Mouse (Mus musculus) megakaryocyte, embryonic 14.5 days (primary cell): ENCODE data around the gene Lgals8. TPM values are rescaled to one million over a fixed set of nuclear protein-coding genes. Genes with fewer than 3 reads are reported as not detected.

Experiments used
- H3K27me3 ChIP-seq: replicated peaks from 2 replicates; pipeline ENCODE3; 2012; ENCODE audit warnings: inconsistent platforms
- H3K36me3 ChIP-seq: replicated peaks from 2 replicates; pipeline ENCODE3; 2012; ENCODE audit warnings: low read length, inconsistent platforms, mixed read lengths
- H3K4me1 ChIP-seq: 2 replicates; pipeline ENCODE4 v1.6.1; 2012; ENCODE audit warnings: inconsistent platforms
- H3K4me3 ChIP-seq: replicated peaks from 2 replicates; pipeline ENCODE3; 2012; ENCODE audit warnings: moderate library complexity, mild to moderate bottlenecking, inconsistent platforms
- H3K9me3 ChIP-seq: 2 replicates; pipeline ENCODE4 v1.6.1; 2012; ENCODE audit warnings: inconsistent platforms
- FLI1 ChIP-seq: IDR thresholded peaks from 2 replicates; pipeline ENCODE4 v1.6.1; 2012; ENCODE audit warnings: low read length, inconsistent platforms, mixed read lengths
- GATA1 ChIP-seq: IDR thresholded peaks from 3 replicates; pipeline ENCODE4 v1.6.1; 2012; ENCODE audit warnings: mixed read lengths, low read length, inconsistent platforms, borderline replicate concordance
- polyA plus RNA-seq: library from polyadenylated mRNA; stranded (reverse); fragments of >175 nt; gene quantifications from 2 replicates; pipeline ENCODE4 v1.2.3, GENCODE M21; 2012; ENCODE audit warnings: low replicate concordance; ENCODE audit not compliant: insufficient read depth

The Lgals8 gene
- polyA plus RNA-seq, result 4.5 TPM in 1 of 2 replicates, not detected in the other

DNA sequence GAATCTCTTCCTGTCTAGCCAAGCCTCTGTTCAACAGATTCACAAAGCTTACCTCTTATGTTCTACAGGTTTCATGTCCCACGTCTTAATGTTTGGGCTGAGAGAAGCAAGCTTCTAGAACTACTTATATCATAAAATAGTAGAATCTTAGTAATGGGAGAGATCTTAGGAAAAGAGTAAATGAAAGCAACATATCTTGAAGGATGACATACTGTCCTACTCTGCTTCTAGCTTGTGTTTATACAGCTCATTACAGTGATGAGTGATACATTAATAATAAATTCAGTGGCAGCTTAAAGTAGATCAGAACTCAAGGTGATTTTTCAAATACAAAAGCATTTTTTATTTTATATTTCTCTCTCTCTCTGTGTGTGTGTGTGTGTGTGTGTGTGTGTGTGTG is at the start of gene Lgals8:
Lgals8 (minus strand) TSS at position 101 of the 400 bp plus-strand sequence.
- Histone ChIP-seq H3K4me1 (peaks cover 27% of the 10 kb centered on the region), H3K36me3 (peaks cover 1% of the 10 kb centered on the region), H3K9me3 (no peaks in the 10 kb centered on the region), H3K27me3 (no peaks in the 10 kb centered on the region), H3K4me3 (no peak within 1 kb of the TSS)
- no peak for TF ChIP-seq FLI1
- TF ChIP-seq GATA1, result no peak

DNA sequence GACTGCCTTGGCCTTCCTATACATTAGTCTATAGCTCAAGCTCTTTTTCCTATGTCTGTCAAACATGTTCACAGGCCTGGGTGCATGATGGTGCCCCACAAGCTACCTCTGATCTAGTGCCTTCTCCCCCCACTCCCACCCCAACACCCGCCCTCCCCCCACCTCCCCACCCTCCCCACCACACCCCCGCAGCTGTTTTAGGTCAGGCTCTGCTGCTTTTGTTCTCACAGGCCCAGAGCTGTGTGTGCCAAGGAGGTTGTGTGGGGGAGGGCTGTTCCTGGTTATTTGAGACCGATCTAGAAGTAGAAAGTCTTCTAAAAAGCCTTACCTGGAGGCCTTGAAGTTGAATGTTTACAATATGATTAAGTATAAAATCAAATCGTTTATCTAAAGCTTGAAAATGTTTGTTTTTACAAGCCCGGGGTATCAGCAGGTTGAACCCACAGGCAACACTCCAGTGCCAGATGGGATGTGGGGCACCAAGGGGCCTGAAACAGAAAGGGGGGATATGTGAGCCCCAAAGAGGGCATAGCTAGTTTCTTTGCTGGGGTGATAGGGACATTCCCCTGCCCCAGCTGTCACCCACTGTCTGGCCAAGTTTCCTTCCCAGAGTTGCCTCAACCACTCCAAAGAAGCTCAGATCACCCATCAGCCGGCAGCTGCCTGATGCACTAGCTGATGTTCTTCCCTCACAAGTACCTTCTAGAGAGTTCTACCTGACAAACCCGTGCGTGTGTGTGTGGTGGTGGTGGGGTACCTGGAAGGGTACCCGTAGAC is 46.6 kb upstream of the Lgals8 start:
- TF ChIP-seq GATA1 (no peak), FLI1 (no peak)
- Histone ChIP-seq H3K36me3 (no peaks in the 10 kb centered on the region), H3K27me3 (peaks cover 4% of the 10 kb centered on the region), H3K4me3 (no peak overlapping the region), H3K9me3 (peaks cover 3% of the 10 kb centered on the region; the same call in 1 of the 2 replicates), H3K4me1 (peaks cover 19% of the 10 kb centered on the region)

DNA sequence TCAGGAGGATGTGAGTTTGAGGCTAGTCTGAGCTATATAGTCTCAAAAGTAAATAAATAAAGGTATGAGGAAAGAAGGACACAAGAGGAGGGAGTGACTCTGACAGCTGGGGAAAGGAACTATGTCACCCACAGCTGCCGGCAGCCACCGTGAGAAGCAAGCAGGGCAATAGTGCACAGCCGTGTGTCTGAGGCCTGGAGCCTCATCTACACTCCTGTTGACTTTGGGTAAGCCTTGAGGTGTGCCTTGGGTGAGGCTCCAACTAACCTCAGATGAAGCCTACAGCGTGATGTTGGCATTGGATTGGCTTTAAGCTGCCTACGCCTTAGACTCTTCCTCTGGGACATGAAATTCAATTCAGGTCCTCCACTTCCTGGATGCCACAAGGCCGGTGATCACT is 45.3 kb upstream of the Lgals8 start:
- H3K27me3 ChIP-seq, result no peaks in the 10 kb centered on the region
- H3K9me3 ChIP-seq, result peaks cover 3% of the 10 kb centered on the region; the same call in 1 of the 2 replicates
- TF ChIP-seq FLI1 (no peak), GATA1 (no peak)
- no peak overlapping the region for H3K4me3 ChIP-seq
- H3K4me1 ChIP-seq, result peaks cover 30% of the 10 kb centered on the region
- H3K36me3 ChIP-seq, result no peaks in the 10 kb centered on the region

DNA sequence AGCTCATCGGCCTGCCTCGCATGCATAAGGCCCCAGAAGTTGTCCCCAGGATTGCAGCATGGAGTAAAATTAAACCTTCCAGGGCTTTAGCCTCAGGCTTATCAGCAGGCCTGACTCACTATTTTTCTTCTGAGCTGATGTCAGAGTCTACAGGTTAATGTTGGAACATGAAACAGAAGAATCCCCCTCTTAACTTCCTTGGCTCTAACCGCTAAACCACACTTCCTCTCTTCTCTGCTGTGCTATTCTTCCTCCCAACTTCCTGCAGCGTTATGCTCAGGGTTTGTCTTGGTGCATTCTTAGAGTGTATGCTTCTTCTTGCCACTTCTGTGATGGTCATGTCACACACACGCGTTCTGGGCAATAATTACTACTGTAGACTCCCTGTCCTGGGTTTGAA is 42.7 kb upstream of the Lgals8 start:
- Histone ChIP-seq H3K4me1 (peaks cover 46% of the 10 kb centered on the region), H3K9me3 (no peaks in the 10 kb centered on the region), H3K27me3 (no peaks in the 10 kb centered on the region), H3K4me3 (no peak overlapping the region), H3K36me3 (no peaks in the 10 kb centered on the region)
- TF ChIP-seq GATA1 (no peak), FLI1 (no peak)

DNA sequence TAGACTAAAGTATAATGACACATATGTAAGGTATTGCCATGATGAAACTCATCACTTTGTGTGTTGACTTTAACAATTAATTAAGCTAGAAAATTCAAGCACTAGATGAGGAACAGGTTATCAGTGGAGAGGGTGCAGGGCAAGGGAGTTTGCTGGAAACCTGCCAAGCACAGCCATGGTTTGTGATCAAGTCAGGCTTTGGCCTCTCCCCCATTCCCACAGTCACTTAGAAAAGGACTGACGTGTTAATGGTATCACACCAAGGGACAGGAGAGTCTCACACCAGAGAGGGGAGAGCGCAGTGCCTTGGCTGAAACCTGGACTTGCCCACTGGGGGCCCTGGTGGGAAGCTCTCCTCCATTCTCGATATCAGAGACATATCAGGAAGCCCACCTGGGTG is 40.6 kb upstream of the Lgals8 start:
- no peak for TF ChIP-seq FLI1
- Histone ChIP-seq H3K36me3 (no peaks in the 10 kb centered on the region), H3K27me3 (no peaks in the 10 kb centered on the region), H3K4me3 (no peak overlapping the region), H3K4me1 (peaks cover 49% of the 10 kb centered on the region), H3K9me3 (no peaks in the 10 kb centered on the region)

DNA sequence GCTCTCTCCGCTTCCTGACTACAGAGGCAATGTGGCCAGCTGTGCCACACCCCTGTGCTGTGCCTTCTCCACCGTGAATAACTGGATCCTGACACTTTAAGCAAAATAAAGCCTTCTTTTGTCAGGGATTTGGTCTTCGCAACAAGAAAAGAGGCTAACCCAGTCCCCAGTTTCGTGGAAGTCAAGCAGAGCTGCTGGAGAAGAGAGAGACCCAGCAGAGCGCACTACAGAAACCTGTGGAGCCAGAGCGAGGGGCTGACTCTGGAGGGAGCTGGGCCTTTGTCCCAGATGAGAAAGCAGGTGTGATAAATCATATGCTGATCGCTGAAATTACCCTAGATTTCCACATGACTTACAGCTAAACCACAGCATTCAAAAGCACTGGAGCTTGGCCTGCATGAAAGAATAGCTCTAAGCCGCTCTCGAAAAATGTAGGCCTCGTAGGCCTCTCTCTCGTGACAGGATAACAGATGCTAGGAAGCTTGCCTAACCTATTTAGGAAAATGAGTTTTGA is 38.6 kb upstream of the Lgals8 start:
- Histone ChIP-seq H3K27me3 (peaks cover 2% of the 10 kb centered on the region), H3K4me1 (peaks cover 48% of the 10 kb centered on the region), H3K4me3 (no peak overlapping the region), H3K9me3 (no peaks in the 10 kb centered on the region), H3K36me3 (no peaks in the 10 kb centered on the region)
- no peak for TF ChIP-seq FLI1
- no peak for TF ChIP-seq GATA1

DNA sequence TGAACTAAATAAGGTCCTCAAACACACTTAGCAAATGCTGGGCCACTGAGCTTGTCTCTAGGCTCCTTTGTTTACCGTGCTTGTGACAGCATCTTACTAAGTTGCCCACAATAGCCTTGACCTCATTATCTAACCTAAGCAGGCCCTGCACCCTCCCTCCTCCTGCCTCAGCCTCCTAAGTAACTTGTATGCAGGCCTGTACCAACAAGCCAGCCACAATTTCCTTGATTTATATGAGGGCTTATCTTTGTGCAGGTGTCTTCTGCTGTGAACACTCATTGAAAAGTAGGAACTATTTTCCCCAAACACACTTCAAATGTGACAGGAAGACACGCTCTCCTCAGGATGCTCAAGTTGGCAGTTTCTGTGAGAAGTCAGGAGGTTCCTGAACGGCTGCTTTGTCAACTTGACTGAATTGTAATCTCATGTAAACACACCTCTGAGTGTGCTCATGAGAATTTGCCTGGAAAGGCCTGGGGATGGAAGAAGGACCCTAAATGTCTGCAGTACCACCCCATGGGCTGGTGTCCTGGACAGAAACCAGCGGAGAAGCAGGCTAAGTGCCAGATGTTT is 38.0 kb upstream of the Lgals8 start:
- Histone ChIP-seq H3K4me1 (peaks cover 43% of the 10 kb centered on the region), H3K4me3 (no peak overlapping the region), H3K27me3 (peaks cover 2% of the 10 kb centered on the region), H3K9me3 (no peaks in the 10 kb centered on the region), H3K36me3 (no peaks in the 10 kb centered on the region)
- TF ChIP-seq FLI1, result no peak
- no peak for TF ChIP-seq GATA1

DNA sequence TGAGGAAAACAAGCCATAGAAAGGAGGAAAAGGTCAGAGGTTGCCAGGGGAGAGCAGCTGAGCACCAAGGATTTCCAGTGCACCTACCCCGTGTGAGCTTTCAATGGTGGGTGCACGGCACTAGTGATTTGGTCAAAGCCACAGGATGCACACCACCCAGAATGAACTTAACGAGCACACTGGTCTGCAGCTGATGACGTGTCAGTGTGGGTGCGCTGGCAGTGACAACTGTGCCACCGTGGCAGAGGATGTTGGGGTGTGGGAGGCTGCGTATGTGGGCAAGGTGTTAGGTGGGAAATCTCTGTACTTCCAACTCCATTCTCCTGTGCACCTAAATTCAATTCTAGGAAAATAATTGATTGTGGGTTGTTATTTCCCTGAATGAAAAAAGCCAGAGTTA is 34.4 kb upstream of the Lgals8 start:
- TF ChIP-seq FLI1 (no peak), GATA1 (no peak)
- Histone ChIP-seq H3K4me3 (peak overlapping the region; percentile 59), H3K9me3 (no peaks in the 10 kb centered on the region), H3K27me3 (peaks cover 2% of the 10 kb centered on the region), H3K4me1 (peaks cover 14% of the 10 kb centered on the region), H3K36me3 (no peaks in the 10 kb centered on the region)

DNA sequence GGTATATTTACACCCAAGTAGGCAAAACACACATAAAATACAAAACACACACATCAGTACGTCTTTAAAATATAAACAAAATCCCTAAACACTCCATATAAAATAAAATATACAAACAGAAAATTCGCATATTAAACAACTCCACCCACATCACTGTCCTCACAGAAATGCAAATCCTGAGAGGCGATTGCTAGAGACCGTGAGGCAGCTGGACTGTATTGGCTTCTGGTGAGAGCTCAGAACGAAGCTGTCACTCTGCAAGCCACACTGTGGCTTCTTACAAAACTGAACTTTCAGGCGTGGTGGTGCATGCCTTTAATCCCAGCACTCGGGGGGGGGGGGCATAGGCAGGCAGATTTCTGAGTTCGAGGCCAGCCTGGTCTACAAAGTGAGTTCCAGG is 33.1 kb upstream of the Lgals8 start:
- Histone ChIP-seq H3K4me1 (peaks cover 6% of the 10 kb centered on the region), H3K4me3 (no peak overlapping the region), H3K36me3 (no peaks in the 10 kb centered on the region), H3K9me3 (no peaks in the 10 kb centered on the region), H3K27me3 (peaks cover 2% of the 10 kb centered on the region)
- TF ChIP-seq GATA1, result no peak
- TF ChIP-seq FLI1, result no peak

DNA sequence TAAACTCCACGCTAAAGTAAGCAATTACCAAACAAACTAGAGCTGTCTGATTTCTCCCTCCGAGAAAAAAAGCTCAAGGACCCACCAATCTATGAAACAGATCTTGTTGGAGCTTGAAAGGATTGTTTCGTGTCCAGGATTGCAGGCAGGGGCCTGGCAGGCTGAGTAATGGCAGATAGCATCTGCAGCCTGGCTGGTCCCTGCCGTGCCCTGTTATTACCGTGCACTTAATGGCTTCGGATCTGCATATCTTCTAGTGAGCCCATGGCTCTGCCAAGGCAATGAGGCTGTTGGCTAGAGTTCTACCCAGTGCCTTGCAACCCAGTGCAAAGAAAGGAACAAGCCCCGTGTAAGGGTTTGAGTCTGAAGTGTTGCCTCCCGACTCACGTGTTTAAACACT is 30.0 kb upstream of the Lgals8 start:
- Histone ChIP-seq H3K27me3 (peaks cover 2% of the 10 kb centered on the region), H3K9me3 (no peaks in the 10 kb centered on the region), H3K4me3 (no peak overlapping the region), H3K4me1 (no peaks in the 10 kb centered on the region), H3K36me3 (no peaks in the 10 kb centered on the region)
- TF ChIP-seq FLI1, result no peak
- no peak for TF ChIP-seq GATA1
